Mouse (Mus musculus): ENCODE data around the gene D11Wsu47e. TPM values are rescaled to one million over a fixed set of nuclear protein-coding genes. Genes with fewer than 3 reads are reported as not detected.

D11Wsu47e gene
- polyA plus RNA-seq, 1 experiment from 2014 or later, result 30.7 TPM

Other genes with a start within 250 kb of the D11Wsu47e start
- 15.5 and 20.5 TPM in 2 replicates for gene Sstr2, start 65.1 kb upstream of the D11Wsu47e start, polyA plus RNA-seq (2015; fragmentation: Nextera tagmentation; extraction: Ambion mirVana)
- 39.8 and 40.7 TPM in 2 replicates for gene Cog1, start 35.2 kb upstream of the D11Wsu47e start, polyA plus RNA-seq (2015; fragmentation: Nextera tagmentation; extraction: Ambion mirVana)
- 33.9 and 35.3 TPM in 2 replicates for gene Slc39a11, start 34.3 kb upstream of the D11Wsu47e start, polyA plus RNA-seq (2015; fragmentation: Nextera tagmentation; extraction: Ambion mirVana)
- gene Fam104a, start 257 bp upstream of the D11Wsu47e start, polyA plus RNA-seq (2015; fragmentation: Nextera tagmentation; extraction: Ambion mirVana), result 42.9 and 43.1 TPM in 2 replicates
- 0.22 and 0.73 TPM in 2 replicates for gene Cpsf4l, start 25.6 kb downstream of the D11Wsu47e start, polyA plus RNA-seq (2015; fragmentation: Nextera tagmentation; extraction: Ambion mirVana)
- gene Cdc42ep4, start 67.5 kb downstream of the D11Wsu47e start, polyA plus RNA-seq (2015; fragmentation: Nextera tagmentation; extraction: Ambion mirVana), result 72.0 and 72.4 TPM in 2 replicates